Comparison of ENCODE assay signal across 13 mouse cellular contexts in the genomic region with DNA sequence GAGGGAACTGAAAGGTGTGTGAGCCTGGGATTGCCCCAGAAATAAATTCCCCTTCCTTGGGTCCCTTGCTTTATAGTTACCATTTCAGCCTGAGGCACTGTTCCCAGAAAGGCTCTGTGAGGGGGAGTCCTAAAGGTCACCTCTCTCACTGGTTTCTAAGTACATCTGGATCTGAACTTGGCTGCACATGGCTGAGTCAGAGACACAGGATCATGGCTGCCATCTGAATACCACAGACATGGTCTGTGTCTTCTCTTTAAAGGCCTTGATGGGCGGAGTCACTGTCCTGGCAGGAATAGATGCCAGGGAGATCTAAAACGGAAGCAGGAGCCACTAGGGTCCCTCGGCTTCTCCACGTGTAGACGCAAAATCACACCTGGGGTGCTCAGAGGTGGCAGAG.
"Had no signal": no experiment of that assay in that cellular context is flagged by ENCODE, and none has a peak within 500 bp of the region (broad histone marks: within the 10 kb centered on the region; RNA-seq: fewer than 3 reads in every experiment).

No protein-coding gene starts in this region.

- H3K4me3 ChIP-seq: limb, embryonic 12.5 days; liver, embryonic 13.5 days; lung, embryonic 15.5 days; megakaryocyte, embryonic 14.5 days; midbrain, embryonic 12.5 days had no signal

- H3K36me3 ChIP-seq: limb, embryonic 12.5 days; liver, embryonic 13.5 days; lung, embryonic 15.5 days; midbrain, embryonic 12.5 days had no signal

- ATAC-seq: liver, postnatal 0 days had no signal

- H3K9me3 ChIP-seq: limb, embryonic 12.5 days; liver, embryonic 13.5 days; lung, embryonic 15.5 days; midbrain, embryonic 12.5 days had no signal

- H3K27me3 ChIP-seq: limb, embryonic 12.5 days; liver, embryonic 13.5 days; lung, embryonic 15.5 days; midbrain, embryonic 12.5 days had no signal

- DNase-seq: kidney, postnatal 25 days; liver; liver, embryonic 13.5 days; liver, postnatal 0 days; lung, postnatal 14 days; right cerebral cortex, postnatal 25 days; thymus, adult 18-20 months; thymus, postnatal 14 days had no signal

- H3K27ac ChIP-seq: liver, embryonic 13.5 days; lung, embryonic 15.5 days; macrophage; midbrain, embryonic 12.5 days had no signal

- H3K4me2 ChIP-seq: limb, embryonic 12.5 days; liver, embryonic 13.5 days; lung, embryonic 15.5 days; midbrain, embryonic 12.5 days had no signal

- H3K9ac ChIP-seq: limb, embryonic 12.5 days; liver, embryonic 13.5 days; liver, postnatal 0 days; lung, embryonic 15.5 days; midbrain, embryonic 12.5 days had no signal
